Comparison of ENCODE assay signal across 26 mouse cellular contexts in genomic region chr19:56946727-56947126, GRCm38 (mm10).
"Had no signal": no experiment of that assay in that cellular context is flagged by ENCODE, and none has a peak within 500 bp of the region (broad histone marks: within the 10 kb centered on the region; RNA-seq: fewer than 3 reads in every experiment).

No protein-coding gene starts in this region.

- H3K4me2 ChIP-seq: heart, embryonic 12.5 days; hindbrain, embryonic 12.5 days; hindbrain, embryonic 14.5 days; intestine, embryonic 15.5 days; limb, embryonic 12.5 days; liver, embryonic 11.5 days; liver, embryonic 13.5 days; liver, embryonic 15.5 days had no signal

- H3K4me3 ChIP-seq: gastrocnemius, adult 2 months; heart, embryonic 10.5 days; heart, embryonic 12.5 days; hindbrain, embryonic 10.5 days; hindbrain, embryonic 12.5 days; intestine, embryonic 15.5 days; left cerebral cortex, adult 2 months; limb, embryonic 10.5 days; limb, embryonic 12.5 days; liver, embryonic 13.5 days; liver, embryonic 15.5 days had no signal

- H3K27ac ChIP-seq: gastrocnemius, adult 2 months; heart, embryonic 10.5 days; hindbrain, embryonic 10.5 days; hindbrain, embryonic 12.5 days; hindbrain, embryonic 14.5 days; intestine, embryonic 15.5 days; kidney, postnatal 0 days; left cerebral cortex, adult 2 months; limb, embryonic 10.5 days; limb, embryonic 12.5 days; liver, embryonic 13.5 days; liver, embryonic 15.5 days had no signal

- H3K9ac ChIP-seq: heart, embryonic 12.5 days; hindbrain, embryonic 12.5 days; hindbrain, embryonic 14.5 days; intestine, embryonic 15.5 days; limb, embryonic 12.5 days; liver, embryonic 13.5 days; liver, embryonic 15.5 days; liver, postnatal 0 days had no signal

- H3K27me3 ChIP-seq: heart, embryonic 12.5 days; hindbrain, embryonic 12.5 days; intestine, embryonic 15.5 days; limb, embryonic 12.5 days; liver, embryonic 13.5 days; liver, embryonic 15.5 days had no signal

- H3K36me3 ChIP-seq: heart, embryonic 10.5 days; heart, embryonic 12.5 days; hindbrain, embryonic 10.5 days; hindbrain, embryonic 12.5 days; intestine, embryonic 15.5 days; limb, embryonic 10.5 days; limb, embryonic 12.5 days; liver, embryonic 13.5 days; liver, embryonic 15.5 days had no signal

- H3K4me1 ChIP-seq: heart, embryonic 12.5 days; hindbrain, embryonic 12.5 days; liver, embryonic 13.5 days; liver, embryonic 15.5 days had no signal

- H3K9me3 ChIP-seq: heart, embryonic 10.5 days; hindbrain, embryonic 12.5 days; intestine, embryonic 15.5 days; limb, embryonic 10.5 days; liver, embryonic 13.5 days; liver, embryonic 15.5 days had no signal

- ATAC-seq: hindbrain, embryonic 16.5 days; inflammation-experienced regulatory T-cells, adult 6 months; intestine, embryonic 15.5 days; intestine, postnatal 0 days; liver, postnatal 0 days had no signal

- DNase-seq: gastrocnemius, adult 2 months; gastrocnemius, postnatal 10 days; gastrocnemius, postnatal 25 days; heart, adult 18-20 months; heart, postnatal 10 days; heart, postnatal 4 days; kidney, adult 8-10 months; kidney, postnatal 4 days; liver; liver, embryonic 13.5 days; liver, postnatal 0 days had no signal
